Mouse (Mus musculus) liver, embryonic 16.5 days (tissue): Measurements from ENCODE around the gene Tuba3a. TPM values are rescaled to one million over a fixed set of nuclear protein-coding genes. Genes with fewer than 3 reads are reported as not detected.

ENCODE experiments used
- ATAC-seq: fragments of 200-750 bp; cut with Nextera tagmentation; 2 replicates; pipeline ENCODE4 v1.8.0; 2017; ENCODE audit warnings: low read depth, mild to moderate bottlenecking, moderate number of reproducible peaks, moderate library complexity
- H3K27ac ChIP-seq: fragments of 300-500 bp; sonication (generic); 2 replicates; pipeline ENCODE4 v1.5.1; 2014; ENCODE audit warnings: mild to moderate bottlenecking, low read length
- H3K27me3 ChIP-seq: fragments of 300-500 bp; sonication (generic); 2 replicates; pipeline ENCODE4 v1.6.1; 2014; ENCODE audit warnings: low read depth, low read length, mixed read lengths; ENCODE audit not compliant: control insufficient read depth, insufficient read depth
- H3K36me3 ChIP-seq: fragments of 300-500 bp; sonication (generic); 2 replicates; pipeline ENCODE4 v1.6.1; 2014; ENCODE audit warnings: mild to moderate bottlenecking; ENCODE audit not compliant: control insufficient read depth, insufficient read depth
- H3K4me1 ChIP-seq: fragments of 300-500 bp; sonication (generic); 2 replicates; pipeline ENCODE4 v1.6.1; 2014; ENCODE audit warnings: low read depth, low read length, mixed read lengths; ENCODE audit not compliant: control insufficient read depth
- H3K4me2 ChIP-seq: fragments of 300-500 bp; sonication (generic); 2 replicates; pipeline ENCODE4 v1.6.1; 2014; ENCODE audit warnings: low read depth, low read length, mixed read lengths
- H3K4me3 ChIP-seq: fragments of 300-500 bp; sonication (generic); 2 replicates; pipeline ENCODE4 v1.5.1; 2014; ENCODE audit warnings: low read depth, mild to moderate bottlenecking, low read length
- H3K9ac ChIP-seq: fragments of 300-500 bp; sonication (generic); 2 replicates; pipeline ENCODE4 v1.6.1; 2014; ENCODE audit warnings: low read depth, low read length
- H3K9me3 ChIP-seq: fragments of 300-500 bp; sonication (generic); replicated peaks from 2 replicates; pipeline ENCODE4 v1.6.1; 2016; ENCODE audit warnings: low read length; ENCODE audit not compliant: control insufficient read depth
- WGBS: fragments of 180-500 bp; shearing (Covaris S2); extraction: QIAGEN DNeasy Blood & Tissue Kit; methylation state at CpG from one replicate; pipeline ENCODE4 v1.1.7; 2014; ENCODE audit not compliant: insufficient replicate concordance; 5-methylcytosine and 5-hydroxymethylcytosine counted together
- polyA plus RNA-seq: library from polyadenylated mRNA; unstranded; fragments of >200 nt; fragmentation: Nextera tagmentation; extraction: Ambion mirVana; gene quantifications from 2 replicates; pipeline ENCODE4 v1.2.1, GENCODE M21; 2015

Tuba3a gene
- polyA plus RNA-seq, 1 experiment from 2014 or later = not detected

DNA sequence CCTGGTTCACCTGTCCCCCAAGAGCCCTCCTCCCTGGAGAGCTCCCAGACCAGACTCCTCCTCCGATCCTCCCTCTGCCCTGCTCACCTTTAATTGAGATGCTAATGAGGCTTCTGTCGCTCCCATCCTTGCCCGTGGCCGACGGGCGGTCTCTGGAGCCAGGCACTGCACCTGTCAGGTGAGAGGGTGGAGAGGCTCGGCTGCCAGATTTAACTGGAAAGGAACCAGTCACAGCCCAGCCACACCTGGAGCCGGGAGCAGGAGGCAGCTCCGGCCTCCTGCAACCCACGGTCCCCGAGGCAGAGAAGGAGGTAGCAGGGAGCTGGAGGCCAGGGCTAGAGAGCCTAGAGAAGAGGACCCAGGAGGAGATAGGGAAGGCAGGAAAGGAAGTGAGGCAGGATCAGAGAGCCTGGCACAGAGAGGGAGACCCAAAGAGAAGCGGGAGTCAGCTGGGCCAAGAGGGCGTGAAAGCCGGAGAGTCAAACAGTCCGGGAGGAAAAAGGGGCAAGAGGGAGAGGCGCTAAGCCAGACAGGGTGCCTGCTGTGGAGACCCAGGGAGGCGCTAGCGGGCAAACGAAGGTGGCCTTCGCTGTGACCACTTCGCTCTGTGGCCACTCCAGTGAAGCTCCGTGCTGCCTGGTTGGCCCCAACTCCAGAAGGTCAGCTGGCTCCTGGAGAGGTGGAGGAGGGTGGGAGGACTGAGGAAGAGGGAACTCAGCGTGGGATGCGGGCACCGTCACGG is 35.4 kb upstream of the Tuba3a start:
- peaks cover 3% of the 10 kb centered on the region for H3K4me1 ChIP-seq
- H3K9ac ChIP-seq = no peak overlapping the region
- H3K27ac ChIP-seq = no peak overlapping the region
- H3K9me3 ChIP-seq = no peaks in the 10 kb centered on the region
- H3K4me2 ChIP-seq = no peak overlapping the region
- no peak overlapping the region for H3K4me3 ChIP-seq
- ATAC-seq = no peak
- no peaks in the 10 kb centered on the region for H3K36me3 ChIP-seq
- WGBS = 13% methylated on average over 26 of the region's 26 CpGs
- peaks cover 13% of the 10 kb centered on the region for H3K27me3 ChIP-seq

GRCm38 (mm10) chr6:125320323-125320722 is 34.5 kb upstream of the Tuba3a start, which contains the start of gene Scnn1a:
Scnn1a (plus strand) TSS chr6:125320659.
- H3K4me1 ChIP-seq = peaks cover 3% of the 10 kb centered on the region
- no peaks in the 10 kb centered on the region for H3K36me3 ChIP-seq
- no peak within 1 kb of the TSS for H3K4me3 ChIP-seq
- no peak within 1 kb of the TSS for H3K4me2 ChIP-seq
- no peak for ATAC-seq
- no peak within 1 kb of the TSS for H3K9ac ChIP-seq
- H3K9me3 ChIP-seq = no peaks in the 10 kb centered on the region
- H3K27me3 ChIP-seq = peaks cover 13% of the 10 kb centered on the region
- H3K27ac ChIP-seq = no peak within 1 kb of the TSS
- WGBS = 62% methylated on average over 1 of the region's 1 CpGs

DNA sequence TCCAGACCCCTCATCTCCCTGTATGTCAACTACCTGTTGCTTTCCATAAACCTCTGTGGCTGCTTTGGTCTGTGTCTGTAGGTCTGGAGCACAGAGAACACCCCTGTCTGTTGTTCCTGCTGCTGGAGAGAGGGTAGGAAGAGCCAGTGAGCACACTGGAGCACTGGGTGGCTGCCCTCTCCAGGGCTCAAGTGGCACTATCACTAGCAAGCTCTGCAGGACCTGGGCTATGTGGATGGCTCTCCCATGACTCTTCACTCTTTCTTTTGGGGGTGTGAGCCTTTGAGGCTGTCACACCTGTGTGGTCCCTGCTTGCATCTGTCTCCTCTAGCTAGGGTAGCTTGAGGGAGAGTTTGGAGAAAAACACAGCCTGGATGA is 34.1 kb upstream of the Tuba3a start:
- H3K27me3 ChIP-seq = peaks cover 13% of the 10 kb centered on the region

GRCm38 (mm10) chr6:125318981-125319918 is 33.4 kb upstream of the Tuba3a start:
- Histone ChIP-seq H3K27me3 (peaks cover 13% of the 10 kb centered on the region), H3K9ac (no peak overlapping the region), H3K4me2 (no peak overlapping the region), H3K36me3 (no peaks in the 10 kb centered on the region), H3K9me3 (no peaks in the 10 kb centered on the region), H3K27ac (no peak overlapping the region), H3K4me3 (no peak overlapping the region), H3K4me1 (peaks cover 5% of the 10 kb centered on the region)
- WGBS = 40% methylated on average over 15 of the region's 15 CpGs
- no peak for ATAC-seq

More for the DNA sequence above, 34.1 kb upstream of the Tuba3a start:
- no peak overlapping the region for H3K4me3 ChIP-seq
- no peak overlapping the region for H3K9ac ChIP-seq
- no peak overlapping the region for H3K4me2 ChIP-seq
- ATAC-seq = no peak
- no peaks in the 10 kb centered on the region for H3K9me3 ChIP-seq
- peaks cover 3% of the 10 kb centered on the region for H3K4me1 ChIP-seq
- H3K27ac ChIP-seq = no peak overlapping the region
- no peaks in the 10 kb centered on the region for H3K36me3 ChIP-seq

DNA sequence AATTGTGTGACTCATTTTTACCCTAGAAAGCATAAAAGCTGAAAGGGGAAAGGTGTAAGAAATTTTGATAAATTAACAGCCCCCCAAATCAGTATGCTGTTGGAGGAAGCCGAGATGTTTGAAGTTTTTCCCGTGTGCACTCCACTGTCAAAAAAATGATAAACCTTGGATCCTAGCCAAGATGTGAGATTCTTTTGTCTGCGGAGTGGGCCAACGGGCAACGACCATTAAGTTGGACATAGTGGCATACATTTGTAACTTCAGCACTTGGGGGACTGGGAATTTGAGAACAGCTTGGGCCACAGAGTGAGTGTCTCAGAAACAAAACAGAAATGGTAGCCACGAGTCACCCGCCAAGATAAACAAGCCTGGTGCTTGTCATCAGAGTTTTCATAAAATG is 31.2 kb upstream of the Tuba3a start:
- no peaks in the 10 kb centered on the region for H3K36me3 ChIP-seq
- peaks cover 8% of the 10 kb centered on the region for H3K4me1 ChIP-seq
- H3K4me2 ChIP-seq = no peak overlapping the region
- H3K27me3 ChIP-seq = peaks cover 6% of the 10 kb centered on the region
- H3K9me3 ChIP-seq = no peaks in the 10 kb centered on the region
- H3K27ac ChIP-seq = no peak overlapping the region
- no peak overlapping the region for H3K4me3 ChIP-seq
- no peak for ATAC-seq
- 53% methylated on average over 7 of the region's 7 CpGs for WGBS
- no peak overlapping the region for H3K9ac ChIP-seq

DNA sequence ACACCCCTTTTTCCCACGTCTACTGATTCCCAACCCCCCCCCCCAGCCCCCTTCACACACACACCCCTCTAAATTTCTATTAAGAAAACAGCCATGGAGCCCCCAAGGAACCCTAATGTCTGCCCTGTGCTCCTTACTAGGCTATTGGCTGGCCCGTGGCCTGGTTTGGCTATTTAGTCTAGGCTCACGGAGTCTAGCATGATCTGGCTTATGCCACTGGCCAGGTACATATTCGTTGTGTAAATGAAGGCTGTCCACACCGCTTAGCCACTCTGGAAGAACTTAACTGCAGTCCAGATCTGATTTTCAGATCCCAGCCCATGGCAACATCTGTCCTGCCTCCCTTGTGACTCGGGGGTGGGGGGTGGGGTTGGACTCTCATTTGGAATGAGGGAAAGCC is 28.9 kb upstream of the Tuba3a start:
- Histone ChIP-seq H3K9ac (no peak overlapping the region), H3K36me3 (no peaks in the 10 kb centered on the region), H3K4me3 (no peak overlapping the region), H3K4me2 (no peak overlapping the region), H3K4me1 (peaks cover 5% of the 10 kb centered on the region), H3K27me3 (no peaks in the 10 kb centered on the region; the same call in 1 of the 2 replicates), H3K9me3 (no peaks in the 10 kb centered on the region), H3K27ac (no peak overlapping the region)
- WGBS = 59% methylated on average over 6 of the region's 6 CpGs
- no peak for ATAC-seq

- Histone ChIP-seq H3K27me3 (no peaks in the 10 kb centered on the region; the same call in 1 of the 2 replicates), H3K27ac (peak overlapping the region; percentile 53)
Observed at GRCm38 (mm10) chr6:125314231-125314563, 28.4 kb upstream of the Tuba3a start.

GRCm38 (mm10) chr6:125313546-125314230 is 27.8 kb upstream of the Tuba3a start, which contains the start of gene Ltbr:
Ltbr (minus strand) TSS chr6:125313885.
- peak within 1 kb of the TSS; percentile 74 for H3K9ac ChIP-seq
- peak within 1 kb of the TSS; percentile 67 for H3K4me3 ChIP-seq
- H3K4me2 ChIP-seq = peak within 1 kb of the TSS; percentile 49
- H3K36me3 ChIP-seq = no peaks in the 10 kb centered on the region
- WGBS = 1% methylated on average over 45 of the region's 46 CpGs
- H3K9me3 ChIP-seq = no peaks in the 10 kb centered on the region
- H3K27me3 ChIP-seq = no peaks in the 10 kb centered on the region; the same call in 1 of the 2 replicates
- ATAC-seq = peak; percentile 89
- peak within 1 kb of the TSS; percentile 64 for H3K27ac ChIP-seq
- peaks cover 8% of the 10 kb centered on the region for H3K4me1 ChIP-seq

More at GRCm38 (mm10) chr6:125314231-125314563, 28.4 kb upstream of the Tuba3a start:
- ATAC-seq = no peak
- H3K9ac ChIP-seq = peak overlapping the region; percentile 53
- peak overlapping the region; percentile 67 for H3K4me3 ChIP-seq
- peak overlapping the region; percentile 49 for H3K4me2 ChIP-seq
- H3K9me3 ChIP-seq = no peaks in the 10 kb centered on the region
- no peaks in the 10 kb centered on the region for H3K36me3 ChIP-seq
- H3K4me1 ChIP-seq = peaks cover 7% of the 10 kb centered on the region
- WGBS = 49% methylated on average over 7 of the region's 7 CpGs
